Comparison of ENCODE assay signal across 28 mouse cellular contexts in genomic region chr9:115922662-115923061, GRCm38 (mm10). TPM values are rescaled to one million over a fixed set of nuclear protein-coding genes. Genes with fewer than 3 reads are reported as not detected.
A peak's percentile ranks its signal among the peaks of the same experiment; 100 is the strongest.
DNase-seq lines count a peak whose midpoint lies in the region; ATAC-seq lines count a peak whose summit lies in the region.
"Had no signal": no experiment of that assay in that cellular context is flagged by ENCODE, and none has a peak within 500 bp of the region (broad histone marks: within the 10 kb centered on the region; RNA-seq: fewer than 3 reads in every experiment).

No protein-coding gene starts in this region.

- no peaks in the 10 kb centered on the region for H3K4me1 ChIP-seq in hindbrain, embryonic 12.5 days
- H3K4me1 ChIP-seq: embryonic facial prominence, embryonic 15.5 days; forebrain, embryonic 10.5 days; forebrain, embryonic 12.5 days had no signal

- H3K9ac ChIP-seq in hindbrain, embryonic 12.5 days = no peak overlapping the region
- H3K9ac ChIP-seq: embryonic facial prominence, embryonic 13.5 days; embryonic facial prominence, embryonic 15.5 days; forebrain, embryonic 12.5 days had no signal

- no peaks in the 10 kb centered on the region for H3K9me3 ChIP-seq in hindbrain, embryonic 12.5 days (replicated peaks)
- H3K9me3 ChIP-seq: embryonic facial prominence, embryonic 13.5 days; embryonic facial prominence, embryonic 15.5 days; forebrain, embryonic 10.5 days; forebrain, embryonic 12.5 days had no signal

- intact Hi-C loops in heart, postnatal 14 days (cut with DNase I) = no loop called here

- H3K27ac ChIP-seq in hindbrain, embryonic 12.5 days = no peak overlapping the region
- H3K27ac ChIP-seq: embryonic facial prominence, embryonic 13.5 days; embryonic facial prominence, embryonic 15.5 days; forebrain, embryonic 10.5 days; forebrain, embryonic 12.5 days had no signal

- no peaks in the 10 kb centered on the region for H3K36me3 ChIP-seq in hindbrain, embryonic 12.5 days
- H3K36me3 ChIP-seq: embryonic facial prominence, embryonic 13.5 days; embryonic facial prominence, embryonic 15.5 days; forebrain, embryonic 10.5 days; forebrain, embryonic 12.5 days; G1E had no signal

- 87% methylated on average over 10 of the region's 10 CpGs for WGBS in hindbrain, embryonic 12.5 days

- DNase-seq in heart, adult 11 months = peak; percentile 31
- no peak for DNase-seq in heart, postnatal 14 days
- peak; percentile 5 for DNase-seq in testis, postnatal 10 days (ENCODE audit: low spot score)
- DNase-seq in testis, postnatal 14 days (ENCODE audit: low spot score) = no peak
- no peak for DNase-seq in layer of hippocampus, adult 9-11 months
- DNase-seq: adrenal gland, adult 8-10 months; adrenal gland, postnatal 14 days; adrenal gland, postnatal 36 days; B cell, adult 2 months; cerebellum, adult 11-12 months; cerebellum, adult 2 months; cerebellum, adult 9-10 months; cerebellum, postnatal 10 days; cerebellum, postnatal 25 days; embryo, embryonic 11 days had no signal

- peak; percentile 53 to 62 for ATAC-seq in hematopoietic stem cell, adult 5-6 weeks (replicated peaks in 1 of 2; ENCODE audit: insufficient read depth in 1 of 2, low FRiP score in 2 of 2, low TSS enrichment in 1 of 2, low read depth in 1 of 2, poor library complexity in 2 of 2, severe bottlenecking in 2 of 2)
- no peak for ATAC-seq in hindbrain, embryonic 12.5 days (ENCODE audit: low FRiP score)
- ATAC-seq: activated CD4-positive, CD25-positive, alpha-beta regulatory T cell, adult 4 months; CD4-positive, CD25-positive, alpha-beta regulatory T cell, adult 4 months; forebrain, embryonic 14.5 days; Patski had no signal

- H3K4me2 ChIP-seq in hindbrain, embryonic 12.5 days (replicated peaks) = no peak overlapping the region
- H3K4me2 ChIP-seq: embryonic facial prominence, embryonic 13.5 days; embryonic facial prominence, embryonic 15.5 days; forebrain, embryonic 12.5 days had no signal

- no peaks in the 10 kb centered on the region for H3K27me3 ChIP-seq in hindbrain, embryonic 12.5 days
- H3K27me3 ChIP-seq: CH12.LX; embryonic facial prominence, embryonic 13.5 days; embryonic facial prominence, embryonic 15.5 days; forebrain, embryonic 12.5 days; Patski had no signal

- H3K4me3 ChIP-seq in hindbrain, embryonic 12.5 days = no peak overlapping the region
- H3K4me3 ChIP-seq: embryonic facial prominence, embryonic 13.5 days; embryonic facial prominence, embryonic 15.5 days; erythroblast, embryonic 14.5 days; forebrain, embryonic 10.5 days; forebrain, embryonic 12.5 days had no signal

RNA-seq across cellular contexts. Expression of gene Gadl1, which starts 13.4 kb away (rescaled TPM):
- under 1 TPM in 1 of 2 experiments, not detected in 1; 0.10 TPM for total RNA-seq in heart, postnatal 14 days (2021)
- total RNA-seq in hematopoietic stem cell, adult 5-6 weeks (2017) = 0.74 TPM in 1 of 2 replicates, not detected in the other
- polyA plus RNA-seq in hindbrain, embryonic 12.5 days (2016; fragmentation: Nextera tagmentation; extraction: Ambion mirVana) = 0.43 and 0.59 TPM in 2 replicates
- polyA plus RNA-seq: CD4-positive, CD25-positive, alpha-beta regulatory T cell, adult 4 months; erythroblast, embryonic 14.5 days; G1E had no signal

Comparison
In these comparisons a context has a peak if more than half of its experiments do, and no peak if none do; other contexts are left out.
1. DNase-seq: peak in heart, adult 11 months (single experiment) and testis, postnatal 10 days (single experiment); none in heart, postnatal 14 days (0 of 2), testis, postnatal 14 days (single experiment) and layer of hippocampus, adult 9-11 months (single experiment).